Mouse (Mus musculus) kidney, adult 2 months (tissue): ENCODE data around the gene Adamts3. TPM values are rescaled to one million over a fixed set of nuclear protein-coding genes. Genes with fewer than 3 reads are reported as not detected.

Experiments
- DNase-seq: peaks from one replicate; pipeline ENCODE4 v3.0.0; 2021
- H3K27ac ChIP-seq: fragments of 200-500 bp; 2 replicates; pipeline ENCODE4 v1.5.1; 2012; ENCODE audit warnings: low read depth, low read length, control low read depth, inconsistent platforms; ENCODE audit not compliant: insufficient read depth
- H3K27me3 ChIP-seq: fragments of 200-500 bp; replicated peaks from 2 replicates; pipeline ENCODE4 v1.6.1; 2012; ENCODE audit warnings: mild to moderate bottlenecking, moderate library complexity, low read length, inconsistent platforms; ENCODE audit not compliant: control insufficient read depth, insufficient read depth
- H3K36me3 ChIP-seq: fragments of 200-500 bp; 2 replicates; pipeline ENCODE4 v1.6.1; 2012; ENCODE audit warnings: mild to moderate bottlenecking, moderate library complexity, low read length, inconsistent platforms; ENCODE audit not compliant: control insufficient read depth, insufficient read depth
- H3K4me1 ChIP-seq: fragments of 200-500 bp; 2 replicates; pipeline ENCODE4 v1.6.1; 2011; ENCODE audit warnings: low read length; ENCODE audit not compliant: control insufficient read depth, insufficient read depth
- H3K4me3 ChIP-seq: fragments of 200-500 bp; 2 replicates; pipeline ENCODE4 v1.5.1; 2011; ENCODE audit warnings: mild to moderate bottlenecking, low read depth, low read length, control low read depth; ENCODE audit not compliant: insufficient read depth
- CTCF ChIP-seq: fragments of 200-500 bp; conservative IDR thresholded peaks from 2 replicates; pipeline ENCODE4 v1.5.1; 2011; ENCODE audit warnings: low read depth, mild to moderate bottlenecking, control low read depth, low read length, moderate library complexity, mixed read lengths; ENCODE audit not compliant: insufficient read depth, insufficient read length
- POLR2A ChIP-seq: fragments of 200-500 bp; IDR thresholded peaks from one replicate; pipeline ENCODE4 v1.6.1; 2011; ENCODE audit warnings: low read depth, low read length, control low read depth
- WGBS: fragments of 180-500 bp; shearing (Covaris S2); methylation state at CpG from one replicate; pipeline ENCODE4 v1.1.7; 2018; 5-methylcytosine and 5-hydroxymethylcytosine counted together
- polyA plus RNA-seq: library from polyadenylated mRNA; depleted of rRNA; stranded (reverse); fragments of >200 nt; gene quantifications from 2 replicates; pipeline ENCODE4 v1.2.3, GENCODE M21; 2012; rRNA removed

The Adamts3 gene
- polyA plus RNA-seq: 0.26 and 0.39 TPM in 2 replicates

- H3K27ac ChIP-seq: no peak within 1 kb of the TSS
- TF ChIP-seq CTCF (no peak), POLR2A (no peak)
- H3K4me3 ChIP-seq: peak within 1 kb of the TSS; percentile 71
- H3K36me3 ChIP-seq: no peaks in the 10 kb centered on the region
- H3K27me3 ChIP-seq: 0 out of 2 replicates have a peak, but pooled peaks cover 1% of the 10 kb centered on the region
- no peaks in the 10 kb centered on the region for H3K4me1 ChIP-seq
- WGBS: 3% methylated on average over 64 of the region's 78 CpGs
- peak; percentile 59 for DNase-seq
Observed at GRCm38 (mm10) chr5:89883051-89883907, at the start of gene Adamts3. TSS of gene Adamts3 (minus strand) at chr5:89883334.

GRCm38 (mm10) chr5:89931511-89931910 lies 48.4 kb upstream of the Adamts3 start:
- Histone ChIP-seq H3K4me3 (no peak overlapping the region), H3K27ac (no peak overlapping the region), H3K27me3 (no peaks in the 10 kb centered on the region), H3K36me3 (no peaks in the 10 kb centered on the region), H3K4me1 (no peaks in the 10 kb centered on the region)
- TF ChIP-seq CTCF (no peak), POLR2A (no peak)
- 55% methylated on average over 4 of the region's 4 CpGs for WGBS
- DNase-seq: no peak

GRCm38 (mm10) chr5:89912359-89912758 lies 29.2 kb upstream of the Adamts3 start:
- no peak for DNase-seq
- TF ChIP-seq CTCF (no peak), POLR2A (no peak)

GRCm38 (mm10) chr5:89911950-89912349 lies 28.8 kb upstream of the Adamts3 start:
- Histone ChIP-seq H3K27me3 (no peaks in the 10 kb centered on the region), H3K36me3 (no peaks in the 10 kb centered on the region), H3K27ac (no peak overlapping the region), H3K4me3 (no peak overlapping the region), H3K4me1 (no peaks in the 10 kb centered on the region)
- no peak for TF ChIP-seq CTCF
- TF ChIP-seq POLR2A: no peak
- DNase-seq: no peak
- WGBS: 73% methylated on average over 7 of the region's 7 CpGs

More at GRCm38 (mm10) chr5:89912359-89912758, 29.2 kb upstream of the Adamts3 start:
- no peaks in the 10 kb centered on the region for H3K36me3 ChIP-seq
- H3K4me3 ChIP-seq: no peak overlapping the region
- H3K27me3 ChIP-seq: no peaks in the 10 kb centered on the region
- H3K27ac ChIP-seq: no peak overlapping the region
- H3K4me1 ChIP-seq: no peaks in the 10 kb centered on the region

- DNase-seq: no peak
- TF ChIP-seq CTCF: no peak
- TF ChIP-seq POLR2A: no peak
- 63% methylated on average over 4 of the region's 4 CpGs for WGBS
- Histone ChIP-seq H3K27me3 (no peaks in the 10 kb centered on the region), H3K36me3 (no peaks in the 10 kb centered on the region), H3K4me1 (no peaks in the 10 kb centered on the region), H3K27ac (no peak overlapping the region), H3K4me3 (no peak overlapping the region)
Observed at GRCm38 (mm10) chr5:89911508-89911907, 28.4 kb upstream of the Adamts3 start.

GRCm38 (mm10) chr5:89906884-89907431 lies 23.8 kb upstream of the Adamts3 start:
- H3K4me1 ChIP-seq: no peaks in the 10 kb centered on the region
- WGBS: 77% methylated on average over 13 of the region's 13 CpGs
- TF ChIP-seq POLR2A (no peak), CTCF (no peak)

GRCm38 (mm10) chr5:89901026-89901425 lies 17.9 kb upstream of the Adamts3 start:
- 55% methylated on average over 5 of the region's 5 CpGs for WGBS
- no peaks in the 10 kb centered on the region for H3K36me3 ChIP-seq
- no peak for DNase-seq
- H3K4me3 ChIP-seq: no peak overlapping the region
- TF ChIP-seq CTCF (no peak), POLR2A (no peak)
- no peaks in the 10 kb centered on the region for H3K4me1 ChIP-seq
- H3K27ac ChIP-seq: no peak overlapping the region
- H3K27me3 ChIP-seq: no peaks in the 10 kb centered on the region

More at GRCm38 (mm10) chr5:89906884-89907431, 23.8 kb upstream of the Adamts3 start:
- H3K4me3 ChIP-seq: no peak overlapping the region
- no peak for DNase-seq
- no peak overlapping the region for H3K27ac ChIP-seq
- H3K27me3 ChIP-seq: no peaks in the 10 kb centered on the region
- H3K36me3 ChIP-seq: no peaks in the 10 kb centered on the region
